Mouse (Mus musculus): ENCODE data around the gene Dvl2.

- TF ChIP-seq GATA1 (IDR thresholded peaks at IDR 0.05; ENCODE audit: borderline replicate concordance, low read length), result no peak
- no peak for TF ChIP-seq FLI1 (IDR thresholded peaks at IDR 0.05; ENCODE audit: low read length)
These were observed 18.0 kb downstream of the Dvl2 start for GRCm38 (mm10) chr11:70018131-70018990.
